Mouse (Mus musculus): ENCODE measurements at regions not wholly inside any gene's neighbourhood (a gene's known extent, or its start where the extent isn't known, plus 50 kb on each side); places are given as distances from the start of the nearest gene placed in this dataset.

- DNase-seq (ENCODE audit: extremely low spot score): no peak
Measured at GRCm38 (mm10) chr12:80017376-80017929, 95.4 kb downstream of the Zfp36l1 start.

DNA sequence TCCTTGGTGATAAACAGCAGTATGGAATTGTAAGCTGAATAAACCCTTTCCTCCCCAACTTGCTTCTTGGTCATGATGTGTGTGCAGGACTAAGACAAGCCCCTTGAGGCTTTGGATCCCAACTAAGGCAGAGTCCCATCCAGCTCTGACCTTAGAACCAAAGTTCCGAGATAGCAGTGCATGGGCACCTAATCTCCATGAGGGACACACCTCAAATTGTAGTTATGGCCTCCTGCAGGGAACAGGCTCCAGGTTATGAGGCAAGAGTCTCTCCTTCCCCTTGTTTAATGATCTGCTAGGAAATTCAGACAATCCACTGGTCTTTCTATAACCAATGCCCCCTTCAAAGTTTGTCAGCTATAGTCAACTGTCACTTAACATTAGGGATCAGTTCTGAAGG is 96.9 kb downstream of the Zfp36l1 start:
- no peak for DNase-seq (ENCODE audit: extremely low spot score)

GRCm38 (mm10) chr12:80014598-80014983 is 98.2 kb downstream of the Zfp36l1 start:
- no peak for DNase-seq (ENCODE audit: extremely low spot score)

GRCm38 (mm10) chr12:80013904-80014597 is 98.8 kb downstream of the Zfp36l1 start:
- DNase-seq (ENCODE audit: extremely low spot score): peak; percentile 49

DNA sequence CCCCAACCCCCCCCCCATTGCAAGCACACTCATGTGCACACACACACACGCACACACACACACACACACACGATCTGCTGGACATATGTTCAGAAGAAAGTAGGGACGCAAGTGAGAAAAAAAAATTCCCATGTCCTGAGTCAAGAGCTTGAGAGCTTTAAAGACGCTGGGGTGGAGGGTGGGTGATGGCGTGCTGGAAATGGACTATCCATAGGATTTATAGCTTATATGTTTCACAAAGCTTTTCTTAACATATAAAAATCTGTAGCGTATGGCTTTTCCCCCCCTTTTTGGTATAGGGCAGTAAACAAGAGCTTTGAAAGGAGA is 99.3 kb downstream of the Zfp36l1 start:
- no peak for DNase-seq (ENCODE audit: extremely low spot score)

- no peak for DNase-seq (ENCODE audit: extremely low spot score)
Measured at GRCm38 (mm10) chr12:80011916-80012315, 100.9 kb downstream of the Zfp36l1 start.

- no peak for DNase-seq (ENCODE audit: extremely low spot score)
Measured at GRCm38 (mm10) chr12:80010947-80011346, 101.9 kb downstream of the Zfp36l1 start.

- no peak for DNase-seq (ENCODE audit: extremely low spot score)
Measured at GRCm38 (mm10) chr12:80010220-80010619, 102.6 kb downstream of the Zfp36l1 start.

DNA sequence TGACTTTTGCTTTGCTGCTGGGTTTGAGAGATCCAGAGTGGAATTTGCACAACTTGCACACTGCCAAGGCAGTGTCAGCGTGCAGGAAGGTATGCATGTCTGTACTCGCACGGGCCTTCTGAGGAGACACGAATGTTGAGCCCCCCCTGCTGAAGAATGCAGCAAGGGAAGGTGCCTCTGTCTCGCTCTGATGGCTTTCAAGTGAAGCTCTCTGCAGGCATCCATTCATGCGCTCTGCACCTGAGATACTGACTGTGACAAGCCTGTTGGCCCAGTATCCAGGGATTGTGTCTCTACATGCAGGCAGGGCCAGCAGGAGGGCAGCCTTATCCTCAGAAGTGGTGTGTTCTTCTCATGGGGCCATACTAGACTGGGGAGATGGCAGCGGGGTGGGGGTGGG is 105.0 kb downstream of the Zfp36l1 start:
- no peak for DNase-seq (ENCODE audit: extremely low spot score)

DNA sequence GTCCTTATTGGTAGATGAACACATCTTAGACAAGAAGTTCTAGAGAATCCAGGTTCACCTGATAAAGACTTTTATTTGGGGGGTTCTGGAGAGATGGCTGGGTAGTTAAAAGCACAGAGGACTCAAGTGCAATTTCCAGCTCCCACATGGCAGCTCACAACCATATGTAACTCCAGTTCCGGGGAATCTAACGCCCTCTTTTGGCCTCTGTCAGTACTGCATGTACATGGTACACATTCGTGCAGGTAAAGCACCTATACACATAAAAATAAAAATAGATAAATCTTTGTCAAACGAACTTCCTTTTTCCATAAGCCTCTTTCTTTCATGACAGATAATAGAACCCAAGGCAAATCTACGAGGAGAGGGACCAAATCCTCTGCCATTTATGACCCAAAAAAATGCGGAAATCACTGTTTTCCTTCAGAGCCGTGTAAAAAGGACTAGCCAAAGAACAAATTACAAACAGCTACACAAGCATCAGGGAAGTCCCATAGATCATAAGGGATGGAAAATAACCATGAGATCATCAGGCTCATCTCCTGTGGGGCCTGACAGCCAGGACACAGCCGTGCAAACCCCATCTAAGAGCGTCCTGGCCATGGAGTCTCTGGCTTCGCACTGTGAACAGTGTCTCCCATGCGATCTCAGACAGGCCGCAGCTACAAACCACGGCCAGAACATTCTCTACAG is 107.4 kb downstream of the Zfp36l1 start:
- DNase-seq (ENCODE audit: extremely low spot score): no peak

- DNase-seq (ENCODE audit: extremely low spot score): no peak
Measured at GRCm38 (mm10) chr12:80004575-80004974, 108.2 kb downstream of the Zfp36l1 start.

DNA sequence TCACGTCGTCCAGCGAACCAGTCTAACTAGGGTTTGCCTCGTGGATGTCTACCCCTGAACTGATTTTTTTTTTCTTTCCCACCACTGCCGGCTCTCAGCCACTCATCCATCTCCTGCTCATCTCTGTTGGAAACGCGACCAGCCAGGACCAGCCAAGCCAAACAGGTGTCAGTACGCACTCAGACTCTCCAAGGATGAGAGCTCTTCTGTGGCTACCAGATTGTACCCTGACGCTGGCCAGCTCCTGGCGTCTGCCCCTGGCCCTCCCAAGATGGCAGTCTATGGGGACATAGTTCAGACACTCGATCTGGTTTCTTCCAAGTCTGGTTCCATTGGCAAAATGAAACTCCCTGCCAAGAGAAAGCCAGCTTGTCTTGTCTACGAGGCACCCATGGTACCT is 109.3 kb downstream of the Zfp36l1 start:
- no peak for DNase-seq (ENCODE audit: extremely low spot score)

- no peak for DNase-seq (ENCODE audit: extremely low spot score)
Measured at GRCm38 (mm10) chr12:80002474-80003125, 110.2 kb downstream of the Zfp36l1 start.

DNA sequence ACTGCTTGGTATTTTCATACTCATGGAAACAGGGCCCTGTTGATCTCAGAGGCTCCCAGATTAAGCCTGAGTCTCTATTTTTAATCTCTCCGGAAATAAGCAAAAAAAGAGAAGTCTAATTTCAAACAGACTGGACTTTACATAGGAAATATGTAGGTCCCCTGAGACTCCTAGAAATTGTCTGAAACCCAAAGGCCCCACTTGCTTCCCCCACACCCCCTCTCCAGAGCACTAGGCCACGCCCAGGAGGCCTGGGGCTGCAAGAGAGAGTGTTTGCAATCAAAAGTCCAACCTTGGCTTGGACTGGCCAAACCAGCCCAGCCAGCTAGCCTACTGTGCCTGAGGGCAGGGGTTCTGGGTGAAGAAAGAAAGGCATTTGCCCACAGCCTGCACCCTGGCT is 111.0 kb downstream of the Zfp36l1 start:
- DNase-seq (ENCODE audit: extremely low spot score): no peak

DNA sequence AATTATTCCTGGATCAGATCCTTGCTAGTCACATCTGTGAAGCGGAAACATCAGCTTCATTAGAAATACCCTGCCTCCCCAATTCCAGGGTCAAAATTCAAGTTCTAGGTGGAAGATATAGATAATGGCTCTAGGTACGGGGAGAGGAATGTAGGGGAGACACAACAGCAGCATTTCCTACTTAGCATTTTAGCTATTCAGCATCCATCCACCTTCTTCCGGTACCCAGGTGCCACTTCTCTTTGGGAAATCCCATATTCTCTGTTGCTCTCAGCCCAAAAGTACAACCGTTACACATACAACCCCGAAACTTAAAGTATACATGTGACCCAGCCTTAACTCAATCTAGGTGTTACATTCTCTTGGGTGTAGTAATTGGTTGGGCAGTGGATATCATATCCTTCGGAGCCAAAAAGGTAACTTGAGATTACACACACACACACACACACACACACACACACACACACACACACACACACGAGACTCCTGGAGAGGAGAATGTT is 112.9 kb downstream of the Zfp36l1 start:
- no peak for DNase-seq (ENCODE audit: extremely low spot score)

DNA sequence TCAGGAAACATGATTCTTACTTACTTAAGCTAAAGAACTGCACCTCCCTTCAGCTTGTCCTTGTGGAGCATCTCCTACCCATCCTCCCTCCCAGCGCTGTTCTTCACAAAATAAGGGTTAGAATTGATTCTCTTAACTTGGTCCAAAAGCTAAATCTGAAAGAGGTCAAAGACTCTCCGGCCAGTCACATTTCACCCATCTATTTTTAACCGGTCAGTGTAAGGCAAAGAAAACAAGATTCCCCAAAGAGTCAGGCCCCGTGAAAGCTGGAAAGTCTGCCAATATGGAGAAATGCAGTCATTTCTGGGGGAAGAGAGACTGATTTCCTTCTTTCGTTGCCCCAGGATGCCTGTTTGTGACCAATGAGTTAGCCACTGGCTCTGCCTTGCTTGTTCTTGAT is 114.0 kb downstream of the Zfp36l1 start:
- DNase-seq (ENCODE audit: extremely low spot score): no peak

GRCm38 (mm10) chr12:79998339-79998738 is 114.5 kb downstream of the Zfp36l1 start:
- DNase-seq (ENCODE audit: extremely low spot score): no peak

- DNase-seq (ENCODE audit: extremely low spot score): no peak
Measured at GRCm38 (mm10) chr12:79997201-79997600, 115.6 kb downstream of the Zfp36l1 start.

DNA sequence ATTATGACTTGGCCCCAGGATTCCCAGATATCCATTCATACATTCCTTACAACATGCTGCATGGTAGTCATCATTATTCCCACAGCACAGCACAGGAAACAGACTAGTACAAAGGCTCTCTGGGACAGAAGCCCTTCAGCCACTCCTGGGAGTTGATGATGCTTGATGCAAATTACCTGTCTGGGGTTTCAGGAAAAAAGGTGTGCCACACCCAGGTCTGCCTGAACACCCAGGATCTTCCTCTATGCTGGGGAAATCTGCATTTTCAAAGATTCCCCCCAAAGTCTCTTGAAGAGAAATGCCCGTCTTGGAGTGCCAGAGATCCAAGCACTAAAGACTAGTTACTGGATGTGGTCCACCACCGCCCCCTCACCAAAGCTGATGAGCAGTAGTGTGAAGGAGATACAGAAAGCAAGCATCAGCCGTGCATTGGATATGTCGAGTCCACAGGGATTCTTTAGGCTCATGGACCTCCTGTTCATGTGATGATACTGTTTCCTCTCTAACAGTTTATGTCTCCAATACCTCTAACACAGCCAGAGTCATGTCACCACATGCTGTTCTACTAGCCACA is 117.2 kb downstream of the Zfp36l1 start:
- no peak for DNase-seq (ENCODE audit: extremely low spot score)

DNA sequence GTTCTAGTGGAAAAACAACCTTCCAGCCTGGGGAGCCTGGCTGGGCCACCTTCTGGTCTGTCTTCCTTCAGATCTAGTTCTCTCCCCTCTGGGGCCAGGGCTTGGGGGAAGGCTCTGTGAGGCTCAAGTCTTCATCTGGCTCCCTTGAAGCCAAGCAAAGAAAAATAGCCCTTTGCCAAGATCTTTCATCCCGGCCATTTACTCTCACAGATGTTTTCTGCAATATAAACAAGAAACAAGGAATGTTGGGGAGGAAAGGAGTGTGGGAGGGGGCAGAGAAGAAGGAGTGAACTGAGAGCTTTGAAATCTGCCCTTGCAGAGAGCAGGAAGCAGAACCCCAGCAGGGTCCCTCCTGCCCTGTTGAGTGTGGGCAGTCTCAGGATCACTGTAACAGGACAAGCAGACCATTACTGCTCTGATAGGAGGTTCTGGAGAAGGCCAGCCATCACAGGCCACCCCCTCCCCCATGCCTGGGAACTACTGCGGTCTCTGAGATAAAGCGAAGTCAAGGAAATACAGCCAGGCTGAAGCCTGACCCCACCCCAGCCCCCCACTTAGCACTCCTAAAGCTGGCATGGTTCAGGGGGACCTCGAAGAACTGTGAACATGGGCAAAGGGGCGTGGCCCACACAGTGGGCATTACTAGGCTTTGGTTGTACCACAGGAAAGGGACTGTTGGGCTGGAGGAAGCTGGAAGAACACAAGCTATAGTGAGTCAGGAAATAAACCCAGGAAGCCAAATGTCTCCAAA is 118.8 kb downstream of the Zfp36l1 start:
- DNase-seq (ENCODE audit: extremely low spot score): peak; percentile 46

GRCm38 (mm10) chr12:79991279-79991678 is 121.5 kb downstream of the Zfp36l1 start:
- DNase-seq (ENCODE audit: extremely low spot score): no peak

DNA sequence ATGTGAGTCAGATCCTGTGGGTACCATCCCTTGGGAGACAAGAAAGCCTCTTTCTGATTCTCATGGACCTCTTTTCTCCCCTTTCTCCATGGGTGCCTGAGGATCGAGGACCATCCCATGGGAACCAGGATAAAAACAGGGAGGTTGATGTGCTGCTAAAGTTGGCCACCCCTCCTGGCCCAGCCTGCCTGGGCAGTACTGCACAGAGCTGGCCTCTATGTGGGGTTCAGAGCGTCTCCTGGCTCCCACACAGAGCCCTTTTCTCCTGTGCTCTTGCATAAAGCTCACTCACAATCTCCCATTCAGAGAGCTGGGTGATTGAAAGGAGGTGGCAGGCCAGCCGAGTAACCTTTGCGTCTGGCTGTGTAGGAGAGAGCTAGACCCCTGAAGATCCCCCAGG is 122.1 kb downstream of the Zfp36l1 start:
- no peak for DNase-seq (ENCODE audit: extremely low spot score)
